Mouse (Mus musculus) midbrain, embryonic 16.5 days (tissue): Measurements from ENCODE around the gene Efna3. TPM values are rescaled to one million over a fixed set of nuclear protein-coding genes. Genes with fewer than 3 reads are reported as not detected.

Source experiments
- ATAC-seq: fragments of 200-750 bp; cut with Nextera tagmentation; 2 replicates; pipeline ENCODE4 v1.8.0; 2017; ENCODE audit warnings: moderate TSS enrichment
- H3K27ac ChIP-seq: fragments of 300-500 bp; sonication (generic); 2 replicates; pipeline ENCODE4 v1.5.1; 2014; ENCODE audit warnings: mild to moderate bottlenecking, low read length, mixed read lengths
- H3K27me3 ChIP-seq: fragments of 300-500 bp; sonication (generic); 2 replicates; pipeline ENCODE4 v1.6.1; 2014; ENCODE audit warnings: low read depth, low read length, mixed read lengths; ENCODE audit not compliant: control insufficient read depth, insufficient read depth
- H3K36me3 ChIP-seq: fragments of 300-500 bp; sonication (generic); 2 replicates; pipeline ENCODE4 v1.6.1; 2014; ENCODE audit warnings: mild to moderate bottlenecking, low read length, moderate library complexity, mixed read lengths; ENCODE audit not compliant: control insufficient read depth, insufficient read depth
- H3K4me1 ChIP-seq: fragments of 300-500 bp; sonication (generic); 2 replicates; pipeline ENCODE4 v1.6.1; 2014; ENCODE audit warnings: mild to moderate bottlenecking, low read length, mixed read lengths; ENCODE audit not compliant: control insufficient read depth, insufficient read depth
- H3K4me2 ChIP-seq: fragments of 300-500 bp; sonication (generic); 2 replicates; pipeline ENCODE4 v1.6.1; 2014; ENCODE audit warnings: mild to moderate bottlenecking, low read length, mixed read lengths
- H3K4me3 ChIP-seq: fragments of 300-500 bp; sonication (generic); 2 replicates; pipeline ENCODE4 v1.5.1; 2014; ENCODE audit warnings: low read depth, mild to moderate bottlenecking, low read length, moderate library complexity, mixed read lengths
- H3K9ac ChIP-seq: fragments of 300-500 bp; sonication (generic); 2 replicates; pipeline ENCODE4 v1.6.1; 2014; ENCODE audit warnings: low read depth, low read length, mixed read lengths
- H3K9me3 ChIP-seq: fragments of 300-500 bp; sonication (generic); replicated peaks from 2 replicates; pipeline ENCODE4 v1.6.1; 2014; ENCODE audit warnings: mild to moderate bottlenecking, low read length, mixed read lengths; ENCODE audit not compliant: control insufficient read depth, poor library complexity, severe bottlenecking
- WGBS: fragments of 180-500 bp; shearing (Covaris S2); extraction: QIAGEN DNeasy Blood & Tissue Kit; methylation state at CpG from one replicate; pipeline ENCODE4 v1.1.7; 2014; 5-methylcytosine and 5-hydroxymethylcytosine counted together
- polyA plus RNA-seq: library from polyadenylated mRNA; unstranded; fragments of >200 nt; fragmentation: Nextera tagmentation; extraction: Ambion mirVana; gene quantifications from 2 replicates; pipeline ENCODE4 v1.2.1, GENCODE M21; 2015

Efna3 gene
- polyA plus RNA-seq, 1 experiment from 2014 or later, result 59.0 TPM

DNA sequence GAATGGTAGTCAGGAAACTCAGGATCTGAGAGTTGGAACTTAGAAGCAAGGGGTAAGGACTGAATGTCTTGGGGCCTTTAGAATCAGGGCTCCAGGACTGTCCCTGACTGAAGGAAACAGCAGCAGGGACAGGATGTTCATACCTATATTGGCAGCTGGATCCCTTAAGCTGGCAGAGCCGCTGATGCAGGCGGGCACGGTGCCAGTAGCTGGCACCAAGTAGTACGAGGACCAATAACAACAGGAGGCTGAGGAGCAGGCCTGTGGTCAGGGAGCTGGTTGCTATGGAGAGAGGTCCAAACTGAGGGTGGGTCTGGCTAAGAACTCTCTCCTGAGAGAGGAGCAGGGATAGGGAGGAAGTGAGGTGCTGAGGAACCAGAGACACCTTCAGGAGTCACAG is 19.0 kb upstream of the Efna3 start:
- Histone ChIP-seq H3K4me2 (no peak overlapping the region), H3K36me3 (no peaks in the 10 kb centered on the region), H3K9me3 (no peaks in the 10 kb centered on the region), H3K4me1 (peaks cover 29% of the 10 kb centered on the region), H3K27me3 (no peaks in the 10 kb centered on the region), H3K27ac (no peak overlapping the region), H3K4me3 (no peak overlapping the region), H3K9ac (no peak overlapping the region)
- no peak for ATAC-seq
- WGBS, result 78% methylated on average over 4 of the region's 4 CpGs

DNA sequence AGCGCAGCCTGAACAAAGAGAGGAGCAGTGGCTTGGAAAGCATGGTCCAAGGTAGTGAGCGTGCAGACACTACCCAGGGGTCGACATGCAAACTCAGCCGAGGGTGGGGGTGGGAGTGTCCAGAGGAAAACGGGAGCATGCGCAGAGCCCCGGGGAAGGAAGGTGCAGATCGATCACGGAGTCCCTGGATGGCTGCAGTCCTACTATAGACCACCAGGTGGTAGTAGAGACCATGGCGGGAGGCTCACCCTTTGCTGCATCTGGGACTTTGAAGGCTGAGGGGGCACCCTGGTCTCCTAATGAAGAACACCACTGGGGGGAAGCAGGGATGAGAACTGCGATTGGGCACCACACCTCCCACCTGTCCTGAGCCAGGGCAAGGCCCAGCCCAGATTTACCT is 17.7 kb upstream of the Efna3 start:
- 3% methylated on average over 11 of the region's 11 CpGs for WGBS
- Histone ChIP-seq H3K27me3 (no peaks in the 10 kb centered on the region), H3K4me1 (peaks cover 34% of the 10 kb centered on the region), H3K9ac (peak overlapping the region; percentile 40), H3K36me3 (no peaks in the 10 kb centered on the region), H3K27ac (no peak overlapping the region), H3K4me3 (peak overlapping the region; percentile 29), H3K9me3 (no peaks in the 10 kb centered on the region), H3K4me2 (peak overlapping the region; percentile 63)
- ATAC-seq, result peak; percentile 37

DNA sequence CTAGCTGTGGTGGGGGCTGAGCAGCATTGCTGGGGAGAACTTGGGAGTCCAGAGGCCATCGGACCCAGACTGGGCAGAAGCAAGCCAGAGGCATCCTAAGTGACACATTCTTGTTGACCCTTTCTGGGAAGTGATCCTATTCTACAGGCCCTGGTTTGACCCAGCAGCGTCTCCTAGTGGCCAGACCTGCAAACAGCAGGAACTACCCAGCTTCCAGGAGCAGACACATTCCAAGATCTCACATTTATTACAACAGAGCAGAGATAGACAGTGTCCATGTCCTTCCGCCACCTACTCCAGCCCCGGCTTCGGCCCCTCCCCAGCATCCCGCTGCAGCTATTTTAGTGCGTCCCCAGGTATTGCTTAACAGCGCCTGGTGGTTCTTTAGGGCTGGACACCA is 16.7 kb upstream of the Efna3 start:
- Histone ChIP-seq H3K36me3 (no peaks in the 10 kb centered on the region), H3K27me3 (no peaks in the 10 kb centered on the region), H3K27ac (no peak overlapping the region), H3K4me3 (no peak overlapping the region), H3K9ac (no peak overlapping the region), H3K9me3 (no peaks in the 10 kb centered on the region), H3K4me1 (peaks cover 34% of the 10 kb centered on the region), H3K4me2 (no peak overlapping the region)
- 26% methylated on average over 8 of the region's 8 CpGs for WGBS
- ATAC-seq, result no peak

DNA sequence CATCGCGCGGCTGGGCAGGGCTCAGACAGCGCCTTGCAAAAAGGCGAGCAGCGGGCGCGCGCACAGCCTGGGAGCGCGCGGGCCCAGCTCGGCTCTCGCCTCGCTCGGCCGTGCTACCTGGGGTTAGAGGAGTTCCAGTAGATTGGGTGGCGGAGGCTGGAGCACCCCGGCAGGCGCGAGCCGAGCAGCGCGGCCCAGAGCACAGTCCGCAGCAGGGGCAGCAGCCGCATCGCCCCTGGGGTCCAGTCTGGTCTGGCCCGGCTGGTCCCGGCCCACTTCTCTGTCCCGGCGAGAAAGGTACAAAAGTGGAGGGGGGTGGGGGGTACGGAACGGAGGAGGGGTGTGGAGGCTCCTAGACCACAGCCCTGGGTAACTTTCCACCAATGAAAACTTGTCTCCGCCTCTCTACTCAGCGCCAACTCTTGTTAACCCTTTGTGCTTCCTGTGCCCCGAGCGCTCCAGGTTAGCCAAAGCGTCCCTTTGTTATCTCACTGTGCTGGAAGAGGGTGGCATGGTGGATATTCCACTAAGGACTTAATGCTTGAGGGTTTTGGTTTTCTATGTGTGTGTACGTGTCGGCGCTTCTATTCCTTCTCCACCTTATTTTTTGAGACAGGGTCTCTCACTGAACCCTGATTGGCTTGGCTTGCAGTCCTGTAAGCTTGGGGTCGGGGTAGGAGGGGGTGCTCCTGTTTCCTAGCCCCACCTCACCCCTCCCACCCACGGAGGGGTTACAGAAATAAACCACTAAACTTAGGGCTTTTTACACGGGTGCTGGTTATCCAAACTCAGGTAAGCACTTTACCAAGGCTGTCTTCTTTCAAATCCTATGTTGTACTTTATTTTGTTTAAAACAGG is 15.2 kb upstream of the Efna3 start, which contains the start of gene Efna4:
Efna4 (minus strand) TSS at position 308 of the 858 bp plus-strand sequence.
- H3K27me3 ChIP-seq, result no peaks in the 10 kb centered on the region
- H3K4me3 ChIP-seq, result peak within 1 kb of the TSS; percentile 75
- ATAC-seq, result peak; percentile 63
- peak within 1 kb of the TSS; percentile 97 for H3K4me2 ChIP-seq
- H3K27ac ChIP-seq, result peak within 1 kb of the TSS; percentile 59
- H3K36me3 ChIP-seq, result no peaks in the 10 kb centered on the region
- H3K4me1 ChIP-seq, result peaks cover 35% of the 10 kb centered on the region
- H3K9me3 ChIP-seq, result no peaks in the 10 kb centered on the region
- 1% methylated on average over 39 of the region's 44 CpGs for WGBS
- H3K9ac ChIP-seq, result peak within 1 kb of the TSS; percentile 80

DNA sequence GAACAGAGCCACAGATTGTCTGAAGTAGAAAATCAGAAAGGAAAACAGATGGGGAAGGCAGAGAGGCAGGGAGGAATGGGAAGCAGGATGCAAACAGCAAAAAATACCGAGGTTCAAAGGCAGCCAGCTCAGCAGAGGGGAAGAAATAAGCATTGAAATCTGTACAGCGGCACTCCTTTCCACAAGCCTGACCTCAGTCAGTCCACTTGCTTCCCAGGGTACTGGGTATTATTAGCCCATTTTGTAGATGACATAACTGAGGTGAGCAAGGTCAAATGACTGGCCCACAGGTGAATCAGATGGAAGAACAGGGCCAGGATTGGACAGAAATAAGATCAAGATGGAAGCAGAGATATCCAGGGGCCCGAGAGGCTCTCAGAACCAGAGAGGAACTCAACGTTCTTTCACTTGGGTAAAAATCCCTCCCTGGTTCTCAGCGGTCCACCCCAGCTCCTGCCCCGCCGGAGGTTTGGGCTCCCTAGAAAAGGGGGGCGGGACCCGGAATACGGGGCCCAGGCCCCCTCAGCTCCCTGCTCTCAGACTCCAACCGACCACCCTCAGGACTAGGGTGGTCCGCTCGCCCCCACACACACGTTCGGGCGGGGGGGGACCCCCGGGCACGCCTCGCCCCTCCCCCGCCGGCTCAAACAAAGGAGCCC is 14.4 kb upstream of the Efna3 start:
- no peaks in the 10 kb centered on the region for H3K36me3 ChIP-seq
- no peaks in the 10 kb centered on the region for H3K27me3 ChIP-seq
- peak; percentile 14; the same call in 1 of the 2 replicates for ATAC-seq
- under 1% methylated on average over 17 of the region's 21 CpGs for WGBS
- peak overlapping the region; percentile 75 for H3K4me3 ChIP-seq
- peak overlapping the region; percentile 80 for H3K9ac ChIP-seq
- H3K4me2 ChIP-seq, result peak overlapping the region; percentile 97
- H3K27ac ChIP-seq, result peak overlapping the region; percentile 59
- no peaks in the 10 kb centered on the region for H3K9me3 ChIP-seq
- H3K4me1 ChIP-seq, result peaks cover 41% of the 10 kb centered on the region

DNA sequence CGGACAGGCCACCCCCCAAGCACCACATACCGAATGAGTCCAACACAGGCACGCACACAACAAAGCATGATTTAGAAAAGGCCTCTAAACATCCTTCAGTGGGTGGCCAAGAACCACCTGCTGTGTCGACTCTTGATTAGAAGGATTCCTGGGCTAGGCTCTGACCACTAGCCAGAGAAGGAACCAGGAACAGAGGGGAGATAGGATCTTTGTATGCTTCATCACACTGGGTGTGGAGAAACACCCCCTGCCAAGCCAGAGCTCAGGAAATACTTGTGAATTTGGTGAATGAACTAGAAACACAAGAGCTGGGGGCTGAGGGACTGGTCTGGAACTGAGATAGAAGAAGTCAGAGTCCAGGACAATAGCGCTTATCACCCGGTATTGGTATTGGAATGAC is 13.8 kb upstream of the Efna3 start:
- peak overlapping the region; percentile 75; the same call in 1 of the 2 replicates for H3K4me3 ChIP-seq
- no peak overlapping the region for H3K27ac ChIP-seq
- WGBS, result 13% methylated on average over 6 of the region's 6 CpGs
- H3K4me1 ChIP-seq, result peaks cover 44% of the 10 kb centered on the region
- peak overlapping the region; percentile 12; the same call in 1 of the 2 replicates for H3K9ac ChIP-seq
- no peaks in the 10 kb centered on the region for H3K27me3 ChIP-seq
- H3K9me3 ChIP-seq, result no peaks in the 10 kb centered on the region
- peak overlapping the region; percentile 97 for H3K4me2 ChIP-seq
- H3K36me3 ChIP-seq, result no peaks in the 10 kb centered on the region
- no peak for ATAC-seq

DNA sequence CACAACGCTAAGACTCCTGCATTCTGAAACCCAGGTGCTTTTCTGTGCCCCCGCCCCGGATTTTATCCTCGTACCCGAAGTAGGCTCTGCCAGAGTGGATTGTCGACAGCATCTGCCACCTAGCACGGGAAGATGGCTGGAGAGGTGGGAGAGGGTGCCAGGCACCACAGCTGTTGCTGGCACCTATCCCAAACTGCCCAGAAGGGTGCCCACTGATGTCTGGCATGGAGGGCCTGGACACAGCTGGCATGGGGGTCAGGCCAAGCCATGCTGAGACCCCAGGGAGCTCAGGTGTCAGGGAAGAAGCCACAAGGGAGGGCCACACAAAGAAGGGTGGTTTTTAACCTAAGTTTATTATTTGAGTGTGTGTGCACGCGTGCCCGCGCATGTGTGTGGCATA is 10.3 kb upstream of the Efna3 start:
- Histone ChIP-seq H3K9ac (0 out of 2 replicates have a peak overlapping the region, but pooled peaks have one; percentile 32), H3K4me3 (no peak overlapping the region), H3K27ac (no peak overlapping the region), H3K36me3 (no peaks in the 10 kb centered on the region), H3K4me2 (no peak overlapping the region), H3K4me1 (peaks cover 27% of the 10 kb centered on the region), H3K27me3 (no peaks in the 10 kb centered on the region), H3K9me3 (no peaks in the 10 kb centered on the region)
- WGBS, result 52% methylated on average over 11 of the region's 11 CpGs
- ATAC-seq, result no peak

DNA sequence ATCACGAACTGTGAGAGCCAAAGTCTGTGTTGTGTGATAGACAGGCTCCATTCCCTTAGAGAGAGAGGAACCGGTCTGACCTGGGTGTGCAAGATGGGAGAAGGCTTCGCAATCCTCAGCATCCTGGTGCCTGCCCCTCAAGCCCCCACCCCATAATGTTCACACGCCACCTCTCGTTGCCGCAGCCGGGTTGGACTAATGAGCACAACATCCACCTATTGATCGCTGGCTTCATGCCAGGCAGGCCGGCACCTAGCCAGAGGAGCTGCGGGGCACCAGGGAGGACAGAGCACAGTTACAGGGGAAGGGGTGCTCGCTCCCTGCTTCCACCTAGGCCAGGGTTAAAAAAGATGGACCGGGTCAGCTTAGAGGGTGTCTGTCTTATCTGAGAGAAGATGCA is 9.7 kb upstream of the Efna3 start:
- Histone ChIP-seq H3K4me3 (no peak overlapping the region), H3K27ac (0 out of 2 replicates have a peak overlapping the region, but pooled peaks have one; percentile 24), H3K27me3 (no peaks in the 10 kb centered on the region), H3K9ac (peak overlapping the region; percentile 32; the same call in 1 of the 2 replicates), H3K4me1 (peaks cover 25% of the 10 kb centered on the region), H3K9me3 (no peaks in the 10 kb centered on the region), H3K4me2 (no peak overlapping the region), H3K36me3 (no peaks in the 10 kb centered on the region)
- 0 out of 2 replicates have a peak, but pooled peaks have one; percentile 19 for ATAC-seq
- WGBS, result 16% methylated on average over 12 of the region's 12 CpGs

DNA sequence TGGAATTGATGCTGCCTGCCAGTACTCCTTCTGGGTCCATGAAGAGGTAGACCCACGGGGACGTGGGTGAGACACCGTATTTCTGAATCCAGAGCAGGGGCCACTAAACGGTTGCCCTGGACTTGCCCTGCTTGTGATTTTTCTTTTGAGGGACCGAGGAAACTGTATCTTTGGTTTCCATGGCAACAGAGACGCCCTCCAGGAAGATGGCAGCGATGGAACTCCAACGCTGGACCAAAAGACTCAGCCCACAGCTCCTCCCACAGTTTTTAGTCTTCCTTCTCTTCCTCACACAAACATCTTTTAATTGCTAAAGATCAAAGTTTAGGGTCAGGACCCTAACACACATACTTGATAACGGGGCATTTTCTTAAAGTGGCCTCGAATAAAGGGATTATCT is 9.2 kb upstream of the Efna3 start:
- 0 out of 2 replicates have a peak overlapping the region, but pooled peaks have one; percentile 24 for H3K27ac ChIP-seq
- H3K4me3 ChIP-seq, result no peak overlapping the region
- no peaks in the 10 kb centered on the region for H3K27me3 ChIP-seq
- no peak overlapping the region for H3K9ac ChIP-seq
- H3K9me3 ChIP-seq, result no peaks in the 10 kb centered on the region
- H3K4me1 ChIP-seq, result peaks cover 20% of the 10 kb centered on the region
- H3K4me2 ChIP-seq, result no peak overlapping the region
- no peak for ATAC-seq
- WGBS, result 18% methylated on average over 10 of the region's 10 CpGs
- H3K36me3 ChIP-seq, result no peaks in the 10 kb centered on the region
